Mouse (Mus musculus): ENCODE results near the gene Ctxn1. TPM values are rescaled to one million over a fixed set of nuclear protein-coding genes. Genes with fewer than 3 reads are reported as not detected.

The Ctxn1 gene
- total RNA-seq, 1 experiment from 2014 or later, result 4.9 TPM

- ATAC-seq (replicated peaks; ENCODE audit: low read depth, poor library complexity, severe bottlenecking), result no peak
Observed at GRCm38 (mm10) chr8:4216791-4217621, 42.1 kb downstream of the Ctxn1 start, which contains the start of gene Prr36. Gene Prr36, minus strand, starts transcription at chr8:4217459.

GRCm38 (mm10) chr8:4216296-4216695 is 42.8 kb downstream of the Ctxn1 start:
- ATAC-seq (replicated peaks; ENCODE audit: low read depth, poor library complexity, severe bottlenecking), result no peak

GRCm38 (mm10) chr8:4214006-4214980 is 44.8 kb downstream of the Ctxn1 start:
- peak; percentile 73 for ATAC-seq (replicated peaks; ENCODE audit: low read depth, poor library complexity, severe bottlenecking)

- peak; percentile 34 for ATAC-seq (replicated peaks; ENCODE audit: low read depth, poor library complexity, severe bottlenecking)
Observed at GRCm38 (mm10) chr8:4213210-4214005, 45.7 kb downstream of the Ctxn1 start.

GRCm38 (mm10) chr8:4212809-4213209 is 46.3 kb downstream of the Ctxn1 start:
- peak; percentile 5; the same call in 1 of the 2 replicates for ATAC-seq (replicated peaks; ENCODE audit: low read depth, poor library complexity, severe bottlenecking)

- no peak for ATAC-seq (replicated peaks; ENCODE audit: low read depth, poor library complexity, severe bottlenecking)
Observed at GRCm38 (mm10) chr8:4211097-4211496, 48.0 kb downstream of the Ctxn1 start.

Other genes starting within 250 kb of the Ctxn1 start
- gene Cd209f, start 153.4 kb downstream of the Ctxn1 start, total RNA-seq (2017), result not detected in 2 replicates
- gene Cd209g, start 125.2 kb downstream of the Ctxn1 start, total RNA-seq (2017), result not detected in 2 replicates
- 11.1 and 12.1 TPM in 2 replicates for gene Evi5l, start 92.7 kb downstream of the Ctxn1 start, total RNA-seq (2017)
- gene Prr36, start 41.8 kb downstream of the Ctxn1 start, total RNA-seq (2017), result 0.15 and 0.18 TPM in 2 replicates
- gene Lrrc8e, start 32.4 kb downstream of the Ctxn1 start, total RNA-seq (2017), result not detected in 2 replicates
- gene Map2k7, start 20.5 kb downstream of the Ctxn1 start, total RNA-seq (2017), result 25.8 and 43.9 TPM in 2 replicates
- 0.10 TPM in 1 of 2 replicates, not detected in the other for gene Gm49320, start 20.4 kb downstream of the Ctxn1 start, total RNA-seq (2017)
- gene Tgfbr3l, start 11.1 kb downstream of the Ctxn1 start, total RNA-seq (2017), result 1.5 TPM in 1 of 2 replicates, not detected in the other
- 15.0 and 15.3 TPM in 2 replicates for gene Snapc2, start 6.2 kb downstream of the Ctxn1 start, total RNA-seq (2017)
- 135 and 169 TPM in 2 replicates for gene Timm44, start 16.6 kb upstream of the Ctxn1 start, total RNA-seq (2017)
- gene Ccl25, start 65.9 kb upstream of the Ctxn1 start, total RNA-seq (2017), result 9.4 and 16.7 TPM in 2 replicates
- 93.7 and 124 TPM in 2 replicates for gene Elavl1, start 66.1 kb upstream of the Ctxn1 start, total RNA-seq (2017)
- gene Cers4, start 233.8 kb upstream of the Ctxn1 start, total RNA-seq (2017), result 5.8 and 8.7 TPM in 2 replicates